Comparison of ENCODE assay signal across 18 mouse cellular contexts in the genomic region with DNA sequence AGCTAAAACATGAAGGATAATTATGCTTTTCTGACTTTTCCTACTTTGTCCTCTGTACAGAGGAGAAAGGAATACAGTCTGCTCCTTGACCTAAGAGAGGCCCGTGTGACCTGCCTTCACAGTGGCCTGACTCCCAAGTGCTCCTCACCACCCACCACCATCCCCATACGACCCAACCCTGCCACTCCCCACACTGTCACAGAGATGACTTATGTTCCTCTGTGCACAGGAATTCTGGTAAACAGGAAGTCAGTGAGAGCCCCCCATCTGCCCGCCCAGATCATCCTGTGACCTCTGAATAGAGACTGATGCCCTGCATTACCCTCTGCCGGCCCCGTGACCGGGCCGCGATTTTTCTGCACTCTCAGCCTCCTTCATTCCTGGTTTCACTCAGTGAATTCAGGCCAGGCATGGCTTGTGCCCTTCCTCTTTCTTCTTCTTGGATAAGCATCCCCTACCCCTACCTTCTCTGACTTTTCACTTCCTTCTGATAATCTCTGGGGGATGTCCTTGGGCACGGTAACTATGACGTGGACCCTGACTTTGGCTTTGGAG.
DNase-seq lines count a peak whose midpoint lies in the region; ATAC-seq and TF ChIP-seq lines count a peak whose summit lies in the region.
"Had no signal": no experiment of that assay in that cellular context is flagged by ENCODE, and none has a peak within 500 bp of the region (broad histone marks: within the 10 kb centered on the region; RNA-seq: fewer than 3 reads in every experiment).

No protein-coding gene starts in this region.

- no peaks in the 10 kb centered on the region for H3K36me3 ChIP-seq in kidney, embryonic 14.5 days (ENCODE audit: control insufficient read depth, insufficient read depth, low read length)
- H3K36me3 ChIP-seq in liver, embryonic 13.5 days, result 0 out of 2 replicates have a peak, but pooled peaks cover 6% of the 10 kb centered on the region
- H3K36me3 ChIP-seq in liver, embryonic 14.5 days (replicated peaks; ENCODE audit: control insufficient read depth, insufficient read depth, low read depth), result no peaks in the 10 kb centered on the region
- no peaks in the 10 kb centered on the region for H3K36me3 ChIP-seq in hindbrain, embryonic 11.5 days (ENCODE audit: control insufficient read depth, insufficient read depth, low read length)
- H3K36me3 ChIP-seq: hindbrain, embryonic 13.5 days; intestine, embryonic 15.5 days; midbrain, embryonic 12.5 days had no signal

- WGBS in kidney, embryonic 14.5 days, result 67% methylated on average over 10 of the region's 10 CpGs
- WGBS in liver, embryonic 13.5 days (ENCODE audit: insufficient replicate concordance), result 65% methylated on average over 10 of the region's 10 CpGs
- 64% methylated on average over 10 of the region's 10 CpGs for WGBS in liver, embryonic 14.5 days (ENCODE audit: insufficient replicate concordance)
- 76% methylated on average over 10 of the region's 10 CpGs for WGBS in hindbrain, embryonic 11.5 days

- TF ChIP-seq CTCF in liver, embryonic 14.5 days (IDR thresholded peaks at IDR 0.05; ENCODE audit: low read depth), result no peak

- peak; percentile 39; the same call in 1 of the 2 replicates for ATAC-seq in kidney, embryonic 14.5 days (ENCODE audit: low FRiP score, low TSS enrichment)
- ATAC-seq in liver, embryonic 13.5 days (ENCODE audit: low read depth), result 0 out of 2 replicates have a peak, but pooled peaks have one; percentile 12
- ATAC-seq in liver, embryonic 14.5 days (ENCODE audit: insufficient read depth), result 0 out of 2 replicates have a peak, but pooled peaks have one; percentile 11
- ATAC-seq in hindbrain, embryonic 11.5 days (ENCODE audit: low FRiP score), result no peak
- ATAC-seq: intestine, embryonic 15.5 days had no signal

- no peak overlapping the region for H3K4me2 ChIP-seq in kidney, embryonic 14.5 days (replicated peaks; ENCODE audit: low read depth, low read length)
- no peak overlapping the region for H3K4me2 ChIP-seq in liver, embryonic 13.5 days
- H3K4me2 ChIP-seq in liver, embryonic 14.5 days (ENCODE audit: low read depth), result no peak overlapping the region
- H3K4me2 ChIP-seq in hindbrain, embryonic 11.5 days (replicated peaks; ENCODE audit: low read depth, low read length), result no peak overlapping the region
- H3K4me2 ChIP-seq: embryonic facial prominence, embryonic 13.5 days; hindbrain, embryonic 13.5 days; intestine, embryonic 15.5 days; limb, embryonic 15.5 days; midbrain, embryonic 12.5 days; neural tube, embryonic 13.5 days had no signal

- H3K27ac ChIP-seq in kidney, embryonic 14.5 days (ENCODE audit: low read depth, low read length), result no peak overlapping the region
- no peak overlapping the region for H3K27ac ChIP-seq in liver, embryonic 13.5 days
- H3K27ac ChIP-seq in liver, embryonic 14.5 days, result no peak overlapping the region
- H3K27ac ChIP-seq in hindbrain, embryonic 11.5 days (ENCODE audit: low read depth, low read length), result no peak overlapping the region
- H3K27ac ChIP-seq: embryonic facial prominence, embryonic 13.5 days; heart, adult 2 months; hindbrain, embryonic 13.5 days; intestine, embryonic 15.5 days; limb, embryonic 15.5 days; midbrain, embryonic 12.5 days; neural tube, embryonic 13.5 days had no signal

- no peak for TF ChIP-seq EP300 in liver, embryonic 14.5 days (IDR thresholded peaks at IDR 0.05; ENCODE audit: low read depth)

- no peak overlapping the region for H3K4me3 ChIP-seq in kidney, embryonic 14.5 days (ENCODE audit: low read length)
- no peak overlapping the region for H3K4me3 ChIP-seq in liver, embryonic 13.5 days (replicated peaks)
- H3K4me3 ChIP-seq in liver, embryonic 14.5 days (ENCODE audit: insufficient read depth in 1 of 2, low read depth in 2 of 2, low read length in 2 of 2), result no peak overlapping the region
- no peak overlapping the region for H3K4me3 ChIP-seq in hindbrain, embryonic 11.5 days (ENCODE audit: low read depth, low read length)
- H3K4me3 ChIP-seq: embryonic facial prominence, embryonic 13.5 days; heart, adult 2 months; hindbrain, embryonic 13.5 days; intestine, embryonic 15.5 days; limb, embryonic 15.5 days; midbrain, embryonic 12.5 days; neural tube, embryonic 13.5 days had no signal

- no peaks in the 10 kb centered on the region for H3K27me3 ChIP-seq in kidney, embryonic 14.5 days (ENCODE audit: control insufficient read depth, insufficient read depth, low read length)
- no peaks in the 10 kb centered on the region for H3K27me3 ChIP-seq in liver, embryonic 13.5 days
- no peaks in the 10 kb centered on the region for H3K27me3 ChIP-seq in liver, embryonic 14.5 days (ENCODE audit: control insufficient read depth, insufficient read depth, low read length)
- no peaks in the 10 kb centered on the region for H3K27me3 ChIP-seq in hindbrain, embryonic 11.5 days (ENCODE audit: control insufficient read depth, insufficient read depth, low read length)
- H3K27me3 ChIP-seq: embryonic facial prominence, embryonic 13.5 days; hindbrain, embryonic 13.5 days; intestine, embryonic 15.5 days; limb, embryonic 15.5 days; midbrain, embryonic 12.5 days; neural tube, embryonic 13.5 days had no signal

- H3K4me1 ChIP-seq in kidney, embryonic 14.5 days (ENCODE audit: control insufficient read depth, insufficient read depth, low read length), result no peaks in the 10 kb centered on the region
- H3K4me1 ChIP-seq in liver, embryonic 13.5 days (replicated peaks), result no peaks in the 10 kb centered on the region
- no peaks in the 10 kb centered on the region; a peak in 1 of 4 replicates for H3K4me1 ChIP-seq in liver, embryonic 14.5 days (replicated peaks; ENCODE audit: control insufficient read depth in 2 of 2, insufficient read depth in 2 of 2, low read length in 1 of 2)
- H3K4me1 ChIP-seq in hindbrain, embryonic 11.5 days (replicated peaks; ENCODE audit: control insufficient read depth, insufficient read depth, low read length), result no peaks in the 10 kb centered on the region
- H3K4me1 ChIP-seq: embryonic facial prominence, embryonic 13.5 days; intestine, embryonic 15.5 days; limb, embryonic 15.5 days had no signal

- DNase-seq in kidney, adult 9 months, result no peak
- no peak for DNase-seq in liver, embryonic 13.5 days
- DNase-seq in liver, result no peak
- peak; percentile 29 for DNase-seq in adrenal gland, adult 2 months
- DNase-seq in liver, embryonic 14.5 days (ENCODE audit: low read depth in 3 of 3, low spot score in 3 of 3), result no peak
- no peak for DNase-seq in urinary bladder, postnatal 14 days (ENCODE audit: low spot score)
- no peak for DNase-seq in hindbrain, embryonic 11.5 days (ENCODE audit: low spot score)
- DNase-seq: cerebellum, adult 8-10 months; heart, adult 2 months; right cerebral cortex, postnatal 14 days; thymus, postnatal 14 days had no signal

- no peak overlapping the region for H3K9ac ChIP-seq in kidney, embryonic 14.5 days (ENCODE audit: low read depth, low read length)
- no peak overlapping the region for H3K9ac ChIP-seq in liver, embryonic 13.5 days
- no peak overlapping the region for H3K9ac ChIP-seq in liver, embryonic 14.5 days (replicated peaks)
- no peak overlapping the region for H3K9ac ChIP-seq in hindbrain, embryonic 11.5 days (ENCODE audit: low read depth, low read length)
- H3K9ac ChIP-seq: embryonic facial prominence, embryonic 13.5 days; hindbrain, embryonic 13.5 days; intestine, embryonic 15.5 days; limb, embryonic 15.5 days; midbrain, embryonic 12.5 days; neural tube, embryonic 13.5 days had no signal

- peaks cover 2% of the 10 kb centered on the region; the same call in 1 of the 2 replicates for H3K9me3 ChIP-seq in kidney, embryonic 14.5 days (ENCODE audit: control insufficient read depth, low read length)
- no peaks in the 10 kb centered on the region for H3K9me3 ChIP-seq in liver, embryonic 13.5 days (replicated peaks)
- H3K9me3 ChIP-seq in liver, embryonic 14.5 days (ENCODE audit: control insufficient read depth, low read length), result no peaks in the 10 kb centered on the region
- no peaks in the 10 kb centered on the region for H3K9me3 ChIP-seq in hindbrain, embryonic 11.5 days (ENCODE audit: control insufficient read depth, low read length)
- H3K9me3 ChIP-seq: embryonic facial prominence, embryonic 13.5 days; hindbrain, embryonic 13.5 days; intestine, embryonic 15.5 days; limb, embryonic 15.5 days; midbrain, embryonic 12.5 days; neural tube, embryonic 13.5 days had no signal
